Mouse (Mus musculus) embryonic fibroblast, embryonic 13.5 days (primary cell): ENCODE measurements at regions not wholly inside any gene's neighbourhood (a gene's known extent, or its start where the extent isn't known, plus 50 kb on each side); places are given as distances from the start of the nearest gene placed in this dataset.

Experiments used
- CTCF ChIP-seq: IDR thresholded peaks from 2 replicates; pipeline ENCODE4 v1.5.1; 2011; ENCODE audit warnings: mild to moderate bottlenecking, control low read depth, low read length, moderate library complexity, borderline replicate concordance; ENCODE audit not compliant: insufficient read depth
- POLR2A ChIP-seq: IDR thresholded peaks from 2 replicates; pipeline ENCODE4 v1.6.1; 2011; ENCODE audit warnings: low read depth, mild to moderate bottlenecking, control low read depth, low read length, moderate library complexity

GRCm38 (mm10) chr16:76762619-76763283 is 250.8 kb upstream of the Usp25 start:
- TF ChIP-seq CTCF = no peak
- no peak for TF ChIP-seq POLR2A
